Mouse (Mus musculus) kidney, embryonic 16.5 days (tissue): ENCODE data around the gene Steap3. TPM values are rescaled to one million over a fixed set of nuclear protein-coding genes. Genes with fewer than 3 reads are reported as not detected.
A peak's percentile ranks its signal among the peaks of the same experiment; 100 is the strongest.

Source experiments
- ATAC-seq: fragments of 200-750 bp; cut with Nextera tagmentation; 2 replicates; pipeline ENCODE4 v1.8.0; 2017; ENCODE audit warnings: moderate TSS enrichment; ENCODE audit not compliant: low FRiP score, low TSS enrichment
- H3K27ac ChIP-seq: fragments of 300-500 bp; sonication (generic); 2 replicates; pipeline ENCODE4 v1.5.1; 2014; ENCODE audit warnings: low read length
- H3K27me3 ChIP-seq: fragments of 300-500 bp; sonication (generic); 2 replicates; pipeline ENCODE4 v1.6.1; 2014; ENCODE audit warnings: low read length, control low read depth, mixed read lengths; ENCODE audit not compliant: insufficient read depth
- H3K36me3 ChIP-seq: fragments of 300-500 bp; sonication (generic); 2 replicates; pipeline ENCODE4 v1.6.1; 2014; ENCODE audit warnings: low read length, control low read depth, mixed read lengths; ENCODE audit not compliant: insufficient read depth
- H3K4me1 ChIP-seq: fragments of 300-500 bp; sonication (generic); 2 replicates; pipeline ENCODE4 v1.6.1; 2014; ENCODE audit warnings: low read length, control low read depth, mixed read lengths; ENCODE audit not compliant: insufficient read depth
- H3K4me2 ChIP-seq: fragments of 300-500 bp; sonication (generic); replicated peaks from 2 replicates; pipeline ENCODE4 v1.6.1; 2014; ENCODE audit warnings: low read depth, low read length
- H3K4me3 ChIP-seq: fragments of 300-500 bp; sonication (generic); 2 replicates; pipeline ENCODE4 v1.5.1; 2014; ENCODE audit warnings: mild to moderate bottlenecking, low read length
- H3K9ac ChIP-seq: fragments of 300-500 bp; sonication (generic); replicated peaks from 2 replicates; pipeline ENCODE4 v1.6.1; 2014; ENCODE audit warnings: low read length
- H3K9me3 ChIP-seq: fragments of 300-500 bp; sonication (generic); 2 replicates; pipeline ENCODE4 v1.6.1; 2016; ENCODE audit warnings: low read length, control low read depth
- WGBS: fragments of 180-500 bp; shearing (Covaris S2); extraction: QIAGEN DNeasy Blood & Tissue Kit; methylation state at CpG from one replicate; pipeline ENCODE4 v1.1.7; 2014; 5-methylcytosine and 5-hydroxymethylcytosine counted together
- polyA plus RNA-seq: library from polyadenylated mRNA; unstranded; fragments of >200 nt; fragmentation: Nextera tagmentation; extraction: Ambion mirVana; gene quantifications from 2 replicates; pipeline ENCODE4 v1.2.1, GENCODE M21; 2015

Gene Steap3
- polyA plus RNA-seq, 1 experiment from 2014 or later, result 2.8 TPM

DNA sequence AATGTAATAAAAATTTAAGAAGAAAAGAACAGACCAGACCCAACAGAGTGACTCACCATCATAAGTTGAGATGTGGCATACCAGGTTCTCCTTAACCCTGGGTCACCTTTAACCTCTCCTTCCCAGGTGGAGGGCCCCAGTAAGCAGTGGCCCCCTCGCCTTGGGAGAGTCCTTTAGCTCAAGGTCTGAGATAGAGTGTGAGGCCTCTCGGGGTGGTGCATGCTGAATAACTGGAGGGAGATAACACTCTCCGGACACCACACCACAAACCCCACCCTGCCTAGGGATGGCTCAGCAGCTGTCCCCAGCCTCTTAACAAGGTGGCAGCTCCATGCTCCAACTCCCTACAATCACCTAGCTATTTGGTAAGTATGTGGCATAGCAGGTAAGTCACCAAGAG lies 1.6 kb downstream of the Steap3 start:
- Histone ChIP-seq H3K4me1 (peaks cover 5% of the 10 kb centered on the region), H3K9ac (no peak overlapping the region), H3K9me3 (peaks cover 4% of the 10 kb centered on the region; the same call in 1 of the 2 replicates), H3K27ac (no peak overlapping the region), H3K27me3 (no peaks in the 10 kb centered on the region), H3K4me3 (no peak overlapping the region), H3K36me3 (no peaks in the 10 kb centered on the region), H3K4me2 (no peak overlapping the region)
- ATAC-seq, result no peak
- WGBS, result 89% methylated on average over 3 of the region's 3 CpGs

DNA sequence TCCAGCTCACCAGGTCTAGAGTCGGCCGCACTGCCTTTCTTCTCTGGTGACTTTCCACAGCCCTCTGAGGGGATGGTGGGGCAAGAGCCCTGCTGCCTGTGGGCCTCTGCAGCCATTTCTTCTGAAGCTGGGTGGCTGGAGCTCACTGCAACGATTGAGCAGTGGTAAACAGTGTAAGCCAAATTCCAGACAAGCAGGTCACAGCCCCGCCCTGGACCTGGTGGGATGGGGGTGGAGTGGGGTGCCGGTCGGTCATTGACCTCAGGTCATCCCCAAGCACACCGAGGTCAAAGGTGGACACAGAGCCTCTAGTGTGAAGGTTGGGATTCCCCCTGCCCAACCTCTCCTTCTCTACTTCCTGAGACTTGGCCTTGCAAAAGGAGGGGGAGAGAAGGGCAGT lies 2.4 kb downstream of the Steap3 start:
- no peak for ATAC-seq
- Histone ChIP-seq H3K4me2 (no peak overlapping the region), H3K36me3 (no peaks in the 10 kb centered on the region), H3K4me1 (peaks cover 8% of the 10 kb centered on the region), H3K9ac (no peak overlapping the region), H3K9me3 (peaks cover 4% of the 10 kb centered on the region; the same call in 1 of the 2 replicates), H3K27me3 (no peaks in the 10 kb centered on the region), H3K27ac (no peak overlapping the region), H3K4me3 (no peak overlapping the region)
- 62% methylated on average over 7 of the region's 7 CpGs for WGBS

DNA sequence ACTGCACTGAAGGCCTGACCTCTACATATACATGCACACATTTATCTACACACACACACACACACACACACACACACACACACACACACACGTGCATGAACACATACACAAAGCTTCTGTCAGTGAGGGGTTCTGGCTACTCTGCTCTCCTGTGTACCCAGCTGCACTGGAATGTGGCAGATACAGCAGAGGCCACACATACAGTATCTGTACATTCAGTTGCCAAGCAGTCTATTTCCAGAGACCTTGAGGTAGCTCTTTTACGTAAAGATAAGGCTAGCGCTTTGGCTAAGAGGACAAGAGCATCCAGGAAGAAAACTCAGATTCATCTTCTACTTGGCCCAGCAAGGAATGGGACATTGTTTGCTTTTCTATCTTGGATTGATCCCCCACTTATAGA lies 4.9 kb downstream of the Steap3 start:
- H3K9ac ChIP-seq, result no peak overlapping the region
- no peaks in the 10 kb centered on the region for H3K36me3 ChIP-seq
- H3K4me2 ChIP-seq, result no peak overlapping the region
- H3K4me1 ChIP-seq, result peaks cover 15% of the 10 kb centered on the region
- no peaks in the 10 kb centered on the region for H3K27me3 ChIP-seq
- no peaks in the 10 kb centered on the region for H3K9me3 ChIP-seq
- WGBS, result 92% methylated on average over 3 of the region's 3 CpGs
- H3K27ac ChIP-seq, result no peak overlapping the region
- no peak for ATAC-seq
- no peak overlapping the region for H3K4me3 ChIP-seq

DNA sequence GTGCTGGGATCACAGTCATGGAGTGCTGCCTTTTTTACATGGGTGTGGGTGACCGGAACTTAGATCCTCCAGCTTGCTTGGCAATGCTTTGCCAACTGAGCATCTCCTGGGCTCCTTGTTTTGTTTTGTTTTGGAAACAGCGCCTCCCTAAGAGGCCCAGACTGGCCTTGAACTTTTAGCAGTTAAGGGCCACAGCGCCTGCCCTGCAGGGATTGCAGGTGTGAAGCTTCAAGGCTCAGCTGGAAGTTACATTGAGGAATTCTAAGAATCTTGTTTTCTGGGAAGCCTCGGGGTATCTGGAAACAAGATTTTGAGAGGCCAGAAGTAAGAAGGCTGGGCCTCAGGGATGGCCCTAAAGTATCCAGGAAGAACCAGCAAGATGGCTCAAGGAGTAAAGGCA lies 6.0 kb downstream of the Steap3 start:
- Histone ChIP-seq H3K4me2 (no peak overlapping the region), H3K4me1 (peaks cover 15% of the 10 kb centered on the region), H3K9ac (no peak overlapping the region), H3K27ac (no peak overlapping the region), H3K4me3 (no peak overlapping the region), H3K9me3 (no peaks in the 10 kb centered on the region), H3K27me3 (no peaks in the 10 kb centered on the region), H3K36me3 (no peaks in the 10 kb centered on the region)
- no peak for ATAC-seq
- WGBS, result 45% methylated on average over 4 of the region's 4 CpGs

GRCm38 (mm10) chr1:120264861-120265686 lies 7.4 kb downstream of the Steap3 start:
- peak overlapping the region; percentile 70 for H3K9ac ChIP-seq
- no peaks in the 10 kb centered on the region for H3K9me3 ChIP-seq
- H3K4me3 ChIP-seq, result peak overlapping the region; percentile 60
- H3K36me3 ChIP-seq, result no peaks in the 10 kb centered on the region
- peaks cover 15% of the 10 kb centered on the region for H3K4me1 ChIP-seq
- peak overlapping the region; percentile 98 for H3K4me2 ChIP-seq
- H3K27ac ChIP-seq, result no peak overlapping the region
- ATAC-seq, result peak; percentile 94
- no peaks in the 10 kb centered on the region for H3K27me3 ChIP-seq
- under 1% methylated on average over 40 of the region's 40 CpGs for WGBS

DNA sequence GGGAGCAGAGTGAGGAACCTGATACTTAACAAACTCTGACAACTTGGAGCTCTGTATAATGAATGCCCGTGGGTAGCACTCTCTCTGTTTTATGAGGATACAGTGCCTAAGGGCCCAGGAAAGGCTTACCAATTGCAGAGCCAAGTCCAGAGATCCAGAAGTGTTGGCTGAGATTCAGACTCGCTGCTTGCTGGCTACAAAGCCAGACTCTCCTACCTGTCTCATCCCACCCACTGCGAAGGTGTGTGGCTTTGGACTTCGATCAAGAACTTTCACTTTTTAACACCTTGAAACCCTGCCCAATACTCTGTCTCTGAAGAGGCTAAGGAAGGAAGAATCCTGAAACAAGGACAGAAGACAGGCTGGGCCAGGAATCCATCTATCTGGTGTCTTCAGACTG lies 9.3 kb downstream of the Steap3 start:
- Histone ChIP-seq H3K27ac (no peak overlapping the region), H3K9ac (no peak overlapping the region), H3K36me3 (no peaks in the 10 kb centered on the region), H3K9me3 (no peaks in the 10 kb centered on the region), H3K4me2 (no peak overlapping the region), H3K27me3 (no peaks in the 10 kb centered on the region), H3K4me3 (no peak overlapping the region), H3K4me1 (peaks cover 15% of the 10 kb centered on the region)
- WGBS, result 70% methylated on average over 4 of the region's 4 CpGs
- ATAC-seq, result no peak

DNA sequence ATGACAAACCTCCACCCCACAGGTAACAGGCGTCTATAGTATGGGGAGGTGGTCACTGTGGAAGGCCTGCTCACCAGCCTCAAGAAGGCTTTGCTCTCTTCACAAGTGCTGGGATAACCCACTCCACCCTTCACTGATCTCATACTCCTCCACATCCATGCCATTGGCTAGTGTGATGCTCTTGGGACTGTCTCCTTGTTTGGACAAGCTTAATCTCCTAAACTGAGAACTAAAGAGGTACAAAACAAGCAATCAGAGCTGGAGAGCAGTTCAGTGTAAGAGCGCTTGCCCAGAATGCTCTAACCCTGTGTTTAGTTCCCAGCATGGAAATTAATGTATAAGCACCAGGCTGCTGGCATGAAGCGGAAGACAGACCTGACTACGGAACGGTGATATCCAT lies 11.3 kb downstream of the Steap3 start:
- Histone ChIP-seq H3K9me3 (no peaks in the 10 kb centered on the region), H3K27me3 (no peaks in the 10 kb centered on the region), H3K36me3 (no peaks in the 10 kb centered on the region), H3K4me3 (no peak overlapping the region), H3K4me1 (peaks cover 11% of the 10 kb centered on the region; the same call in 1 of the 2 replicates), H3K27ac (no peak overlapping the region), H3K9ac (no peak overlapping the region), H3K4me2 (no peak overlapping the region)
- no peak for ATAC-seq
- 92% methylated on average over 5 of the region's 5 CpGs for WGBS

GRCm38 (mm10) chr1:120259249-120259648 lies 13.3 kb downstream of the Steap3 start:
- H3K9me3 ChIP-seq, result no peaks in the 10 kb centered on the region
- H3K4me1 ChIP-seq, result no peaks in the 10 kb centered on the region
- no peak overlapping the region for H3K4me3 ChIP-seq
- no peaks in the 10 kb centered on the region for H3K27me3 ChIP-seq
- no peak for ATAC-seq
- no peaks in the 10 kb centered on the region for H3K36me3 ChIP-seq
- no peak overlapping the region for H3K27ac ChIP-seq
- H3K4me2 ChIP-seq, result no peak overlapping the region
- WGBS, result 86% methylated on average over 7 of the region's 7 CpGs
- H3K9ac ChIP-seq, result no peak overlapping the region

DNA sequence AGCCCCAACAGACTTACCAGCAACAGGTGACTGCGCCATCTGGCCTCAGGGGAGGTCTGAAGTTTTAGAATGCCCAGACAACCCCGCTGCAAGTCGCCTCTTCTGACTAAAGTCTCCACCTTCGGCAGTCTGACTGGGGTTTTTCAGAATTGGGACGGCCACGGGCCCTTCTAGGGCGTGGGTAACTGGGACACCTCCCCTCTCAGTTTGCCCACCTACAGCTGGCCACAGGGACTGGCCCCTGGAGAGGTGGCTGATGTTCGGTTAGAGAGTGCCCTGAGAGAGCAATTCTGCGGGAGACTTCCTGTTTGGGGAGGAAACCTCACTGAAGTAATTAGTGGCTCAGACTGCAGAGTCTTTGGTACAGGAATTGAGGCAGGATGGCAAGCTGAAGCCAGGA lies 13.8 kb downstream of the Steap3 start:
- Histone ChIP-seq H3K4me2 (no peak overlapping the region), H3K27ac (no peak overlapping the region), H3K9me3 (no peaks in the 10 kb centered on the region), H3K9ac (no peak overlapping the region), H3K4me1 (no peaks in the 10 kb centered on the region), H3K36me3 (no peaks in the 10 kb centered on the region), H3K27me3 (no peaks in the 10 kb centered on the region), H3K4me3 (no peak overlapping the region)
- 36% methylated on average over 9 of the region's 9 CpGs for WGBS
- no peak for ATAC-seq

DNA sequence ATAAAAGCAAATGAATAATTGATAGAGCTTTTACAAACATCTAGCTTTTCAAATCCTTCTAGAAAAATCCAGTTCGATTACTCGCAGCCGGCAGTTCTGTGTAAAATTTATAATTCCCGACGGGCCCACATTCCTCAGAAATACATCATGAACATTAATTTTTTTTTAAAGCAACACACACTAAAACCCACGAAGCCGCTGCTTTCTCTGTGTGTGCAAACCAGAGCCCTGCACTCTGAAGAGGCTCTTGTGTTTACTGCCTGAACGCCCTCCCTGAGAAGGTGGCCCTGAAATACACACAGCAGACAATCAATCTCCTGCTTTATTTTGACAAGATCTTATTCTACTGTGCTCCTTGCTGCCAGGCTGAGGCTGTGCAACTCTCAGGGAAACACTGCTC lies 14.3 kb downstream of the Steap3 start:
- no peak overlapping the region for H3K27ac ChIP-seq
- no peaks in the 10 kb centered on the region for H3K4me1 ChIP-seq
- H3K27me3 ChIP-seq, result no peaks in the 10 kb centered on the region
- ATAC-seq, result no peak
- no peak overlapping the region for H3K4me2 ChIP-seq
- WGBS, result 43% methylated on average over 8 of the region's 8 CpGs
- H3K9me3 ChIP-seq, result no peaks in the 10 kb centered on the region
- H3K4me3 ChIP-seq, result no peak overlapping the region
- H3K9ac ChIP-seq, result no peak overlapping the region
- no peaks in the 10 kb centered on the region for H3K36me3 ChIP-seq
